Mouse (Mus musculus) heart, embryonic 10.5 days (tissue): ENCODE measurements at regions not wholly inside any gene's neighbourhood (a gene's known extent, or its start where the extent isn't known, plus 50 kb on each side); places are given as distances from the start of the nearest gene placed in this dataset.

Experiments
- DNase-seq: peaks from one replicate; pipeline ENCODE4 v3.0.0-alpha.2; 2017; ENCODE audit warnings: low spot score
- H3K27ac ChIP-seq: fragments of 300-500 bp; sonication (generic); 2 replicates; pipeline ENCODE4 v1.5.1; 2016; ENCODE audit warnings: mild to moderate bottlenecking
- H3K27me3 ChIP-seq: fragments of 300-500 bp; sonication (generic); 2 replicates; pipeline ENCODE4 v1.6.1; 2016; ENCODE audit warnings: mild to moderate bottlenecking; ENCODE audit not compliant: poor library complexity, insufficient read depth, severe bottlenecking
- H3K36me3 ChIP-seq: fragments of 300-500 bp; sonication (generic); 2 replicates; pipeline ENCODE4 v1.6.1; 2016; ENCODE audit warnings: mild to moderate bottlenecking, moderate library complexity
- H3K4me1 ChIP-seq: fragments of 300-500 bp; sonication (generic); 2 replicates; pipeline ENCODE4 v1.6.1; 2016; ENCODE audit warnings: mild to moderate bottlenecking
- H3K4me3 ChIP-seq: fragments of 300-500 bp; sonication (generic); 2 replicates; pipeline ENCODE4 v1.5.1; 2016; ENCODE audit warnings: mild to moderate bottlenecking, moderate library complexity
- H3K9me3 ChIP-seq: fragments of 300-500 bp; sonication (generic); 2 replicates; pipeline ENCODE4 v1.6.1; 2016; ENCODE audit warnings: mild to moderate bottlenecking, moderate library complexity
- WGBS: fragments of 180-500 bp; shearing (Covaris S2); methylation state at CpG from one replicate; pipeline ENCODE4 v1.1.7; 2016; 5-methylcytosine and 5-hydroxymethylcytosine counted together

DNA sequence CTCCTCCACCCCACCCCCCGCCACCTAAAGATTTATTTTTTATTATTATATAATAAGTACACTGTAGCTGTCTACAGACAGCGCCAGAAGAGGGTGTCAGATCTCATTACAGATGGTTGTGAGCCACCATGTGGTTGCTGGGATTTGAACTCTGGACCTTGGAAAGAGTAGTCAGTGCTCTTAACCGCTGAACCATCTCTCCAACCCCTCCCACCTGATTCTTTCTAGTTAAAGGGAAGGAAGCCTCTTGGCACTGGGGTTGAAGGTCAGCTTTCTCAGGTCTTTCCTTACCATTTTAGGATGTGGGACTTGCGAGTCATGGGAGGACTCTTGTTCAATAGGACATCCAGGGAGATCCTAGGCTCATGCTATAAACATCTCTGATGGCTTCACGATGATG, 54.7 kb downstream of the Hes1 start:
- no peaks in the 10 kb centered on the region for H3K36me3 ChIP-seq
- peaks cover 57% of the 10 kb centered on the region for H3K27me3 ChIP-seq
- no peak for DNase-seq
- H3K27ac ChIP-seq = no peak overlapping the region
- no peaks in the 10 kb centered on the region for H3K9me3 ChIP-seq
- no peak overlapping the region for H3K4me3 ChIP-seq
- 86% methylated on average over 5 of the region's 5 CpGs for WGBS
- H3K4me1 ChIP-seq = peaks cover 28% of the 10 kb centered on the region

- Histone ChIP-seq H3K4me3 (peak overlapping the region; percentile 44), H3K9me3 (no peaks in the 10 kb centered on the region), H3K36me3 (no peaks in the 10 kb centered on the region), H3K27ac (peak overlapping the region; percentile 62), H3K27me3 (peaks cover 67% of the 10 kb centered on the region), H3K4me1 (peaks cover 24% of the 10 kb centered on the region)
- 5% methylated on average over 30 of the region's 30 CpGs for WGBS
- DNase-seq = no peak
Measured at GRCm38 (mm10) chr16:30120330-30121265, 56.4 kb downstream of the Hes1 start.

- 77% methylated on average over 6 of the region's 6 CpGs for WGBS
- peaks cover 63% of the 10 kb centered on the region for H3K27me3 ChIP-seq
- peaks cover 20% of the 10 kb centered on the region for H3K4me1 ChIP-seq
Measured at GRCm38 (mm10) chr16:30121596-30121995, 57.4 kb downstream of the Hes1 start.

DNA sequence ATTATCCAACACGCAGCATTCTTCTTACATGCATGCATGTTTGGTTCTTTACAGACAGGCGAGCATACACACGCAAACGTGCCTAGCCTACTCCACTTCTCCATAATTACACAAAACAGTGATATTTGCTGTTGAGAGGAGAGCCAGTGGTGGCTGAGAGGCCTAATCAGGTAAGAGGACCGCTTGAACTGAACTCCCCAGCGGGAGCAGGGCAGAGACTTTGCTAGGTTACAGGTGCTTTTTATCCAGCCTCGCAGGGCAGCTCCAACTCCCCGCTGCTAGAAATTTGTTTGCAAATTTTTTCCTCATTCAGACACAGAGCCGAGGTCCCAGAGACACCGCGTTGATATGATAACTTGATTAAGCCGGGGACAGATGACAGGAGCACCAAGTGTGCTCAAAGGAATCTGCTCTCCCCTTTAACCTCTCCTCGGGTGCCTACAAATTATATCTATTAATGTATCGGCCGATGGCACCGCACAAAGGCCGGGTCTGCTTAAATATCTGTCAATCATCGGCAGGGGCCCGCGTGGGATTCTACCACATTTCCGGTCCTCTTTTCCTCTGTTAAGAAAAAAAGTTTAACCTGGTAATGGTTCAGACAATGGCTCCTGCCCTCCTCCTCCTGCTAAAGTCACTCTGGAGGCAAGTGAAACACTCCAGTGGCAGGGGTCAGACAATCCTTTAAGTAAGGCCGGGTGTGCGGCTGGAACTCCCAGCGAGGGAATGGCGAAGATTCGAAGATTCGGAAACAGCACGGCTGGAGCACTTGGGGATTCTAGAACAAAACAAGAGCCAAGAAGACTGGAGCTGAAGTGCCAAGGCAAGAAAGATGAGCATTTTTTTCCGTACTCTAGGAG, 58.3 kb downstream of the Hes1 start:
- no peak for DNase-seq
- Histone ChIP-seq H3K27me3 (peaks cover 71% of the 10 kb centered on the region), H3K9me3 (no peaks in the 10 kb centered on the region), H3K27ac (0 out of 2 replicates have a peak overlapping the region, but pooled peaks have one; percentile 42), H3K4me3 (0 out of 2 replicates have a peak overlapping the region, but pooled peaks have one; percentile 3), H3K36me3 (no peaks in the 10 kb centered on the region), H3K4me1 (peaks cover 20% of the 10 kb centered on the region)
- WGBS = 19% methylated on average over 29 of the region's 29 CpGs

More at GRCm38 (mm10) chr16:30121596-30121995, 57.4 kb downstream of the Hes1 start:
- no peak for DNase-seq
- Histone ChIP-seq H3K27ac (no peak overlapping the region), H3K36me3 (no peaks in the 10 kb centered on the region), H3K9me3 (no peaks in the 10 kb centered on the region), H3K4me3 (no peak overlapping the region)

DNA sequence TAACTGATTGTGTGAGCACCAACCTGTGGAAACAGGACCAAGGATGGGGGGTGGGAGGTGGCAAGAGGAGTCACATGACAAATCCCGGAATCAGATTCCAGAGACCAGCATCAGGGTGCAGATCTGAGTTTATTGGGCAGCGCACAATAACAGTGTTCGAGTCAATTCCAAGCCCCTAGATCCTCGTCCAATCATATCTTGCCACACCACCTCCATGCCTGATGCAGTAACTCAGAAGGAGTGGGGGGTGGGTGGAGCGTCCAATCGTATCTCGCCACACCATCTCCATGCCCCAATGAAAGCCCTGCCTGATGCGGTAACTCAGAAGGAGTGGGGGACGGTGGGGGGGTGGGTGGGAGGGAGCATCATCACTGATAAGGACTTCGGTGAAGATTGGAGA, 62.8 kb downstream of the Hes1 start:
- Histone ChIP-seq H3K36me3 (no peaks in the 10 kb centered on the region), H3K27ac (no peak overlapping the region), H3K4me3 (no peak overlapping the region), H3K9me3 (no peaks in the 10 kb centered on the region), H3K4me1 (peaks cover 8% of the 10 kb centered on the region), H3K27me3 (peaks cover 62% of the 10 kb centered on the region)
- DNase-seq = no peak
- 86% methylated on average over 10 of the region's 10 CpGs for WGBS

- DNase-seq = no peak
- Histone ChIP-seq H3K27me3 (peaks cover 60% of the 10 kb centered on the region), H3K36me3 (no peaks in the 10 kb centered on the region), H3K4me3 (no peak overlapping the region), H3K27ac (no peak overlapping the region), H3K9me3 (no peaks in the 10 kb centered on the region), H3K4me1 (no peaks in the 10 kb centered on the region)
- 71% methylated on average over 8 of the region's 8 CpGs for WGBS
Measured at GRCm38 (mm10) chr16:30128787-30129186, 64.6 kb downstream of the Hes1 start.

DNA sequence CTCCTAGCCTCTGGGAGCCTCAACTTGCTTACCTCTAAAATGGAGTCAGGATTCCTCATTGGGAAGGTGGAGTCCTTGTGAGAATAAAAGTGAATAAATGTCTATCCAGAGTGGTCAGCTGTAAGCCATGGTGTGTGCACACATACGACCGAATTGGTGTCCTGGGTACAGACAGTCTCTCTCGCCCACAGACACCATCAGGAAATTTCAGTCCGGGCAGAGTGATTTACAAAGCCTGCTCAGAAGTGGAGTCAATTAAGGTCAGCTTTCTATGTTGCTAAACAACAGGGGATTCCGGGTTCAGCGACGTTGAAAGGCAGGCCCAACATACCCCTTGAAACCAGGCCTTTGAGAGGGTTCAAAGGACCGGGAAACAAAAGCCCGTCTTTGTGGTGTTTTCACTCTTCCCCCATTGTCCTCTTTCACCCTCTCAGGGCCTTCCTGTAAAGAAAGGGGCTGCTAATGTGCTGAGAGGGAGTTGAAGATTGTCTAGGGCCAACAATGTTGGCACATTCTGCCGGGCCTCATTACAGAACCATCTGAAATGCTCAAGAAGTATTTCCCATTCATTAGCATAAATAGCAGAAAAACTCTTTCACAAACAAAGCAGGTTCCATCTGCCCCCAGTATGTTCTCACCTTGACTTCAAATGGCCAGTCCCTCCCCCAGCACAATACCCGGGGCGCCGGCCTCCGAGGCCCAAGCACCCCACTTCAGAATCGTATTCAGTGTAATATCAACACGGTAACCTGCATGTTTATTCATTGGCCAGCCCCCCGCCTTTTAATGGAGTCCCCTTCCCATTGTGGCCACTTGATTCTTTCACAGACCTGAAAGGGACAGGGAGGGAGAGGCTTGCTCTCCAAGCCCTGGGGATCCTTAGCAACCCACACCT, 65.3 kb downstream of the Hes1 start:
- H3K4me1 ChIP-seq = peaks cover under 1% of the 10 kb centered on the region
- H3K27me3 ChIP-seq = peaks cover 60% of the 10 kb centered on the region
- 56% methylated on average over 17 of the region's 17 CpGs for WGBS
- no peaks in the 10 kb centered on the region for H3K36me3 ChIP-seq
- no peak for DNase-seq
- no peak overlapping the region for H3K4me3 ChIP-seq
- H3K9me3 ChIP-seq = no peaks in the 10 kb centered on the region
- H3K27ac ChIP-seq = no peak overlapping the region

DNA sequence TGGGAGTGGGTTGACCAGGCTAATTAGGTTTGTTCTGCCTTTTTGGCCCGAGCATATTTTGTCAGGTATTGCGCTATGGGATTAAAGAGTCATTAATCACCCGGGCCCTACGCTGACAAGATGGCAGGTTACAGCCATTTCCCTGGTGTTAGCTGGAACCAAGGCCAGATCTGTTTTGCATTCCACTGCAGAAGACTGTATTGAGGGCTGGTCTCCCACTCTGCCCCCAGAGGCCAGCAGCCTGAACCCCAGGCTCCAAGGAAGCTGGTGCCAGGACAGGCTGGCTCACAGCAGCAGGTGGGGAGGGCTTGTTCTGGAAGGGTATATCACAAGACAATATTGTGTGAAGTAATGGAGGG, 65.9 kb downstream of the Hes1 start:
- H3K27me3 ChIP-seq = peaks cover 56% of the 10 kb centered on the region
- no peaks in the 10 kb centered on the region for H3K36me3 ChIP-seq
- DNase-seq = no peak
- WGBS = 73% methylated on average over 4 of the region's 4 CpGs
- no peak overlapping the region for H3K4me3 ChIP-seq
- H3K27ac ChIP-seq = no peak overlapping the region
- no peaks in the 10 kb centered on the region for H3K9me3 ChIP-seq
- peaks cover 7% of the 10 kb centered on the region for H3K4me1 ChIP-seq

GRCm38 (mm10) chr16:30132086-30132485, 67.9 kb downstream of the Hes1 start:
- Histone ChIP-seq H3K9me3 (no peaks in the 10 kb centered on the region), H3K36me3 (no peaks in the 10 kb centered on the region), H3K27ac (no peak overlapping the region), H3K27me3 (peaks cover 52% of the 10 kb centered on the region), H3K4me3 (no peak overlapping the region), H3K4me1 (peaks cover 9% of the 10 kb centered on the region)
- 74% methylated on average over 7 of the region's 7 CpGs for WGBS
- no peak for DNase-seq

- 46% methylated on average over 6 of the region's 6 CpGs for WGBS
- no peak overlapping the region for H3K27ac ChIP-seq
- H3K4me1 ChIP-seq = peaks cover 9% of the 10 kb centered on the region
- H3K4me3 ChIP-seq = no peak overlapping the region
- H3K9me3 ChIP-seq = no peaks in the 10 kb centered on the region
- DNase-seq = no peak
- H3K27me3 ChIP-seq = peaks cover 40% of the 10 kb centered on the region
- no peaks in the 10 kb centered on the region for H3K36me3 ChIP-seq
Measured at GRCm38 (mm10) chr16:30134642-30135165, 70.5 kb downstream of the Hes1 start.

GRCm38 (mm10) chr16:30136849-30137248, 72.7 kb downstream of the Hes1 start:
- H3K9me3 ChIP-seq = no peaks in the 10 kb centered on the region
- peaks cover 9% of the 10 kb centered on the region for H3K4me1 ChIP-seq
- no peak overlapping the region for H3K27ac ChIP-seq
- H3K4me3 ChIP-seq = no peak overlapping the region
- H3K36me3 ChIP-seq = no peaks in the 10 kb centered on the region
- WGBS = 85% methylated on average over 5 of the region's 5 CpGs
- H3K27me3 ChIP-seq = peaks cover 33% of the 10 kb centered on the region
- no peak for DNase-seq

GRCm38 (mm10) chr16:30137812-30138211, 73.6 kb downstream of the Hes1 start:
- Histone ChIP-seq H3K36me3 (no peaks in the 10 kb centered on the region), H3K9me3 (no peaks in the 10 kb centered on the region), H3K4me3 (no peak overlapping the region), H3K4me1 (peaks cover 9% of the 10 kb centered on the region), H3K27ac (no peak overlapping the region), H3K27me3 (peaks cover 29% of the 10 kb centered on the region)
- WGBS = 82% methylated on average over 1 of the region's 1 CpGs
- DNase-seq = no peak
